Mouse (Mus musculus): Measurements from ENCODE around the gene Ccdc87. TPM values are rescaled to one million over a fixed set of nuclear protein-coding genes. Genes with fewer than 3 reads are reported as not detected.

Ccdc87 gene
- 0.43 and 0.49 TPM in 2 replicates for polyA plus RNA-seq (2015; fragmentation: Nextera tagmentation; extraction: Ambion mirVana)

DNA sequence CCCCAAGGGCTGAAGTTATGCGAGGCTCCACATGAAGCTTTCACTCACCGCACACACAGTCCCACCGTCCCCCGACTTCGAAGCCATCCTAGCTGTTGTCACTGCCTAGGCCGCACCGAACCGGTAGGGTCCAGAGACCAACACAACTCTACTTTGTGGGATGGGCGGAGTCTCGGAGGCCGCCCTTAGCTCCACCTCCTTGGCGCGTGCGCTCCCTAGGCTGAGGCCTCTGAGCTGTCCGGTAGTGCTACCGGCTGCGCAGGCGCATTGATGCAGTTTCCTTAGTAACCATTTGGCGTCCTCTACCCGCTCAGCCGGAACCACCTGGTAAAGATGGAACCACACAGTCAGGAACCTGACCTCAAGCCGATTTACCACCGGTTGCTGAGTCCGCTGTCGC lies at the start of gene Ccdc87, which contains the start of gene Ccs:
Gene Ccdc87 (plus strand): TSS at position 218 of the 400 bp plus-strand sequence.
Gene Ccs (minus strand): TSS at position 184 of the 400 bp plus-strand sequence.
- peaks cover 35% of the 10 kb centered on the region for H3K27me3 ChIP-seq
- H3K9me3 ChIP-seq: no peaks in the 10 kb centered on the region
- H3K9ac ChIP-seq: peak within 1 kb of the TSS; percentile 77
- peaks cover 21% of the 10 kb centered on the region for H3K4me1 ChIP-seq (replicated peaks)
- H3K27ac ChIP-seq: no peak within 1 kb of the TSS
- H3K4me3 ChIP-seq: peak within 1 kb of the TSS; percentile 62
- H3K4me2 ChIP-seq: peak within 1 kb of the TSS; percentile 98
- H3K36me3 ChIP-seq: peaks cover under 1% of the 10 kb centered on the region; the same call in 1 of the 2 replicates
- WGBS: under 1% methylated on average over 25 of the region's 25 CpGs
- peak; percentile 98 for ATAC-seq (ENCODE audit: low FRiP score)

DNA sequence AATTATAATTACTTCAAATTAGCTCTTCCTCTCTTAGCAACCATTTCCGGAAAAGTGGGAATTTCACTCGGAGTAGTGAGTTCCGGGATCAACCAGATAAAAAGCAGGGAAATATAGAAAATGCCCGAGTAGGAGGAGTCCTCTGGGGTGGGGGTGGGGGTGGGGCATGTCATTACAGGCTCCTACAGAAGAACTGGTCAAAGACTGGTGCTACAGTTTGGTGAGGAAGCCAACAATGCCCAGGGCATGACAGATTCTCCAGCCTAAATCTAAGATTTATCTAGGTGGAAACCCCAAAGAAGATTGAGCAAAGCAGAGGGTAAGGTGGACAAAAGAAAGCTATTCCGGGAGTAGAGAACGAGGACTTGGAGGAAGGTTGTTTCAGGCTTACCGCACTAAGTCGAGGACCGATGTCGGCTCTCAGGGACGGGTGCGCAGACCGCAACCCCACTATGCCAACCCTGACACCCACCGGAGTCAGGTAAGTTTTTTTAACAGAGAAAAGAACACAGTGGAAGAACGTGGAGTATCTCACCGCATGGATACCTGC lies 45.8 kb upstream of the Ccdc87 start:
- H3K36me3 ChIP-seq: peaks cover 26% of the 10 kb centered on the region
- H3K9me3 ChIP-seq: no peaks in the 10 kb centered on the region
- ATAC-seq (ENCODE audit: low FRiP score): peak; percentile 49
- peak overlapping the region; percentile 89 for H3K27ac ChIP-seq
- peak overlapping the region; percentile 93 for H3K4me2 ChIP-seq
- H3K9ac ChIP-seq: peak overlapping the region; percentile 83
- peaks cover 51% of the 10 kb centered on the region for H3K4me1 ChIP-seq (replicated peaks)
- 3% methylated on average over 16 of the region's 16 CpGs for WGBS
- peak overlapping the region; percentile 77 for H3K4me3 ChIP-seq
- H3K27me3 ChIP-seq: no peaks in the 10 kb centered on the region

DNA sequence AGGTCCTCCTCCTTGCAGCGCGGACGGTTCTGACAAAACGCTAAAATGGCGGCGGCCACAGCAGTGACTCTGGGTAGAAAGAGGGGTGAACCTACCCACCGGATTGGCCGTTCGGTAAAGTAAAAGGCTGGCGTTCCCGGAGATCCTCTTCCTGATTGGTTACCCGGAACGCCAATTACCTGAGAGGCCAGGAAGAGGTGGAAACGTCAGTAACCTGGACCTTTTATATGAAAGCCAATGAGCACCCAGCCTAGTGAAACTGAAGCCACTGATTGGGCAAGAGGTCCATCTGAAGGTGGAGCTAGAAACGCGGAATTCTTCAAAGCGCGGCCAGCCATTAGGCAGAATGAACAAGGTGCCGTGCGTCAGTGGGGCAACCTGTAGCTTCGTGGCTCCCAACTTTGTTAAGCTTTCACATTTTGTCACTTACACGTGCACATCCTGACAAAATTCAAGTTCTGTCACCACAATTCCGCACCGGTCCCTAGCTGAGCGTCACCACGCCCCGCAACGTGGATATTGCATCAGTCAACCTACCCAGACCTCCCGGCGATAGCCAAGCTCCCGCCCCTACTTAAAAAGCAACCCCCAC lies 45.2 kb upstream of the Ccdc87 start, which contains the start of gene Rbm4:
Gene Rbm4 (minus strand): TSS at position 71 of the 592 bp plus-strand sequence.
- Histone ChIP-seq H3K4me3 (peak within 1 kb of the TSS; percentile 77), H3K9me3 (no peaks in the 10 kb centered on the region), H3K4me2 (peak within 1 kb of the TSS; percentile 93), H3K9ac (peak within 1 kb of the TSS; percentile 83), H3K36me3 (peaks cover 28% of the 10 kb centered on the region), H3K4me1 (replicated peaks) (peaks cover 46% of the 10 kb centered on the region), H3K27me3 (no peaks in the 10 kb centered on the region), H3K27ac (peak within 1 kb of the TSS; percentile 89)
- peak; percentile 99 for ATAC-seq (ENCODE audit: low FRiP score)
- WGBS: under 1% methylated on average over 31 of the region's 31 CpGs

DNA sequence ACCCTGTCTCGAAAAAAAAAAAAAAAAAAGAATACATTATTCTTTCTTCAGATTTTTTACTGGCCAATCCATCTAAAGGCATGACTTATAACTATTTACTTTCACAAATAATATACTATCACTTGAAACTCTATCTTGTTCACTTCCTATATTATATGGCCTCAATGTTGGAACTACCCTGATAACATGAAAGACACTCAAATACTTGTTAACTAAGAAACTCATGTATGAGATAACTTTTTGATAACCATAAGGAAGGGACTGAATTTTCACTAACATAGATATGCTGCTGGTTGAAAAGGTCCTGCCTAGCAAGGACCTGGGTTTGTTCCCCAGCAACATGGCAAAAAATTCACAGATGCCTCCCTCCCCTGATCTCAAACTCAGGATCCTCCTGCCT lies 43.2 kb upstream of the Ccdc87 start:
- 75% methylated on average over 1 of the region's 1 CpGs for WGBS
- H3K4me1 ChIP-seq (replicated peaks): peaks cover 27% of the 10 kb centered on the region
- peaks cover 38% of the 10 kb centered on the region for H3K36me3 ChIP-seq

DNA sequence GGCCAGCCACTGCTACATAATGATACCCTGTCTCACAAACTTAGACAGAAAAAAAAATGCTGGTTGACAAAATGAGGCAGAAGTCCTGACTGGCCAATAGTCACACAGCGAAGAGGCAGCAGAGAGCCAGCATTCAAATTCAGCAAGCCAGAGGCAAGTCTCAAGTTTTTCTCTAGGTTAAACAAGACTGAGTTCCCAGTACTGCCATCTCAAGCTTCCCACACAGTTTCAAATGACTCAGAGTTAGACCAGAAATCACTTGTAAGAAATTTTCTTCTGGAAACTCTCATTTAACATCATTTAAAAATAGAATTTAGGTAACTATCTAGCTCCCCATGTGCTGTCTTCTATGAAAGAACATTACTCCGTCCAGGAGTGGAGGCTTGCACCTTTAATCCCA lies 41.3 kb upstream of the Ccdc87 start:
- no peak overlapping the region for H3K9ac ChIP-seq
- 95% methylated on average over 2 of the region's 2 CpGs for WGBS
- no peak overlapping the region for H3K4me2 ChIP-seq
- H3K27me3 ChIP-seq: no peaks in the 10 kb centered on the region
- H3K4me1 ChIP-seq (replicated peaks): peaks cover 16% of the 10 kb centered on the region
- no peak overlapping the region for H3K4me3 ChIP-seq
- no peak overlapping the region for H3K27ac ChIP-seq
- H3K36me3 ChIP-seq: peaks cover 46% of the 10 kb centered on the region
- no peaks in the 10 kb centered on the region for H3K9me3 ChIP-seq
- ATAC-seq (ENCODE audit: low FRiP score): no peak

More for the DNA sequence above, 43.2 kb upstream of the Ccdc87 start:
- Histone ChIP-seq H3K27me3 (no peaks in the 10 kb centered on the region), H3K9ac (no peak overlapping the region), H3K9me3 (no peaks in the 10 kb centered on the region), H3K4me2 (no peak overlapping the region), H3K27ac (no peak overlapping the region), H3K4me3 (no peak overlapping the region)
- ATAC-seq (ENCODE audit: low FRiP score): no peak

DNA sequence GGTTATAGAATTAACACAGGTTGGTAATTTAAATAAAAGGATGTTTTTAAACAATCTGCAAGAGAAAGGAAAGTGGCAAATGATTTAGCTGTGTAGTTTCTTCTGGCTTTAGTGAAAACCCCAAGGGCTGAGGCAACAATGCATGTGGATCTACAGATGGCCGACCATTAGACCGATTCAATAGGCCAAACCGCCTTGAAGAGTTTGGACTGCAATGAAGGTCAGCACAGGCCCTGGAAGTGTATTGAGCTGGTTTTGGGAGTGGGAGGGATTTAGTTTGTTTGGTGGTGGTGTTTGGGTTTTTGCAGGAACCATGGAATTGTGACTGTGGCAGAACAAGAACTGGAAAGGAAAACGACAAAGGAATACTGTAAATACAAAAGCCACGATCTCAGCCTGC lies 40.1 kb upstream of the Ccdc87 start:
- no peak overlapping the region for H3K9ac ChIP-seq
- no peak overlapping the region for H3K4me3 ChIP-seq
- H3K27ac ChIP-seq: no peak overlapping the region
- H3K9me3 ChIP-seq: no peaks in the 10 kb centered on the region
- H3K4me1 ChIP-seq (replicated peaks): peaks cover 26% of the 10 kb centered on the region
- H3K4me2 ChIP-seq: no peak overlapping the region
- no peaks in the 10 kb centered on the region for H3K27me3 ChIP-seq
- peaks cover 56% of the 10 kb centered on the region for H3K36me3 ChIP-seq
- 94% methylated on average over 5 of the region's 5 CpGs for WGBS
- ATAC-seq (ENCODE audit: low FRiP score): no peak

DNA sequence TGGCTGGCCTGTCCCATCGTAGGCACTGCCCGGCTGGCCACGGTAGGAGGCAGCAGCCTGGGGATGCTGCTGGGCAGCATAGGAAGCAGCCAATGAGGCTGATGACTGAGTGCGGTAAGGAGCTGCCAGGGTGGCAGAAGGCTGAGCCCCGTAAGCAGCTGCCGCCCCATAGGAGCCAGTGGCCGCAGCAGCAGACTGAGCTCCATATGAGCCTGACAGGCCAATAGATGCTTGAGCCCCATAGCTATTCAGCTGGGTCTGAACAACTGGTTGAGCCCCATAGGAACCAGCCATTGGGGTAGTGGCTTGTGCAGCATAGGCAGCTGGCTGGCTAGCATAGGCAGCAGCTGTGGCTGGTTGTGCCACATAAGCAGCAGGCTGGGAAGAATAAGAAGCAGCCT lies 36.5 kb upstream of the Ccdc87 start:
- 0 out of 2 replicates have a peak, but pooled peaks have one; percentile 49 for ATAC-seq (ENCODE audit: low FRiP score)
- no peaks in the 10 kb centered on the region for H3K9me3 ChIP-seq
- H3K27ac ChIP-seq: no peak overlapping the region
- 90% methylated on average over 7 of the region's 7 CpGs for WGBS
- no peaks in the 10 kb centered on the region for H3K27me3 ChIP-seq
- no peak overlapping the region for H3K9ac ChIP-seq
- H3K4me3 ChIP-seq: no peak overlapping the region
- peaks cover 27% of the 10 kb centered on the region for H3K4me1 ChIP-seq (replicated peaks)
- H3K36me3 ChIP-seq: peaks cover 56% of the 10 kb centered on the region
- no peak overlapping the region for H3K4me2 ChIP-seq

DNA sequence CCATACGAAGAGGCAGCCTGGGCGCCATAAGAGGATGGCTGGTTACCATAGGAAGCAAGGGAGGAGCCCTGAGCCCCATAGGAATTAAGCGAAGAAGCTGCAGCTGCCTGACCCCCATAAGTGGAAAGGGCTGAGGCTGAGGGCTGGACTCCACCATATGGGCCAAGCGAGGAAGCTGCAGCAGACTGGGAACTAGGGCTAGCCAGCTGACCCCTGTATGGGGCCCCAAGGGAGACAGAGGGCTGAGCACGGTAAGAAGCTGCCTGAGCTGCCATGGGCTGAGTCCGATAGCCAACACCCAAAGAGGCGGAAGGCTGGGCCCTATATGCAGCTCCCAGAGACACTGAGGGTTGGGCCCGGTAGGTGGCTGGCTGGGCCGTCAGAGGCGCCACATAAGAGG lies 35.9 kb upstream of the Ccdc87 start:
- Histone ChIP-seq H3K9ac (peak overlapping the region; percentile 43; the same call in 1 of the 2 replicates), H3K9me3 (no peaks in the 10 kb centered on the region), H3K27me3 (no peaks in the 10 kb centered on the region), H3K27ac (no peak overlapping the region), H3K4me3 (no peak overlapping the region), H3K36me3 (peaks cover 56% of the 10 kb centered on the region), H3K4me1 (replicated peaks) (peaks cover 33% of the 10 kb centered on the region), H3K4me2 (no peak overlapping the region)
- no peak for ATAC-seq (ENCODE audit: low FRiP score)
- WGBS: 74% methylated on average over 10 of the region's 10 CpGs

DNA sequence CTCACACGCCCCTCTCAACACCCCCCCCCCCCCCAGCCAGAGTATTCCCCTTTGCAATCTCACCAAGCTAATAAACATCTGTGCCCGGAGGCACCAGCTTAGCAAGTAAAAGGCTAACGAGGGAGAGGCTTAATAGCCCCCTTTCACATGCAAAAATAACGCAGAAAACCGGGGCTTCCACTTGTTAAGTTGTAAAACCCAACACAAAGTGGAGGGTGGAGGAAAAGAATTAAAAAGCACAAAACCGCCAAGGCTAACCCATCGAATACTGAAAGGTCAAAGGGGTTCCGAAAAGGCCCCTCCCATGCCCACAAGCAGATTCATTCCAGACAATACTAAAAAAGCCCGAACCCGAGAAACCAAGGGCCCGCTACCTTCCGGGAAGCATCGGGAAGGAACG lies 28.9 kb upstream of the Ccdc87 start:
- Histone ChIP-seq H3K27ac (peak overlapping the region; percentile 95), H3K9me3 (0 out of 2 replicates have a peak, but pooled peaks cover under 1% of the 10 kb centered on the region), H3K4me2 (peak overlapping the region; percentile 96), H3K4me3 (peak overlapping the region; percentile 87), H3K9ac (peak overlapping the region; percentile 76), H3K4me1 (replicated peaks) (peaks cover 37% of the 10 kb centered on the region), H3K27me3 (no peaks in the 10 kb centered on the region), H3K36me3 (no peaks in the 10 kb centered on the region)
- WGBS: 0% methylated on average over 14 of the region's 14 CpGs
- ATAC-seq (ENCODE audit: low FRiP score): no peak

DNA sequence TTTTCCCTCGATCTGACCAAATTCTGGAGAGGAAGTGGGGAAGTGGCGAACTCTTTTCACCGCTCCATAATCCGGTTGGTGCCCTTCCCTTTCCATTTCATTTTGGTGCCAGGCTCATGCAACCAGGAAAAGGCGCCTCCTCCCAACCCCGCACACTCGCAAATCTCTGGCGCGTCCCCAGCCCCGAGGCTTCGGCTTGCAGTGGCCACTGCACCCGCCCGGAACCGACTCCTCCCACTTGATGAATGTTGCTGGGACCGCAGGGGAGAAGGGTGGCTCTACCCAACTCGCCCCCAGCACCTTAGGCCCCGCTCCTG lies 28.5 kb upstream of the Ccdc87 start:
- Histone ChIP-seq H3K9me3 (0 out of 2 replicates have a peak, but pooled peaks cover 5% of the 10 kb centered on the region), H3K4me1 (replicated peaks) (peaks cover 37% of the 10 kb centered on the region), H3K27me3 (no peaks in the 10 kb centered on the region), H3K4me2 (peak overlapping the region; percentile 96), H3K36me3 (no peaks in the 10 kb centered on the region), H3K9ac (peak overlapping the region; percentile 76), H3K27ac (peak overlapping the region; percentile 95), H3K4me3 (peak overlapping the region; percentile 87)
- ATAC-seq (ENCODE audit: low FRiP score): no peak
- WGBS: 0% methylated on average over 17 of the region's 17 CpGs

DNA sequence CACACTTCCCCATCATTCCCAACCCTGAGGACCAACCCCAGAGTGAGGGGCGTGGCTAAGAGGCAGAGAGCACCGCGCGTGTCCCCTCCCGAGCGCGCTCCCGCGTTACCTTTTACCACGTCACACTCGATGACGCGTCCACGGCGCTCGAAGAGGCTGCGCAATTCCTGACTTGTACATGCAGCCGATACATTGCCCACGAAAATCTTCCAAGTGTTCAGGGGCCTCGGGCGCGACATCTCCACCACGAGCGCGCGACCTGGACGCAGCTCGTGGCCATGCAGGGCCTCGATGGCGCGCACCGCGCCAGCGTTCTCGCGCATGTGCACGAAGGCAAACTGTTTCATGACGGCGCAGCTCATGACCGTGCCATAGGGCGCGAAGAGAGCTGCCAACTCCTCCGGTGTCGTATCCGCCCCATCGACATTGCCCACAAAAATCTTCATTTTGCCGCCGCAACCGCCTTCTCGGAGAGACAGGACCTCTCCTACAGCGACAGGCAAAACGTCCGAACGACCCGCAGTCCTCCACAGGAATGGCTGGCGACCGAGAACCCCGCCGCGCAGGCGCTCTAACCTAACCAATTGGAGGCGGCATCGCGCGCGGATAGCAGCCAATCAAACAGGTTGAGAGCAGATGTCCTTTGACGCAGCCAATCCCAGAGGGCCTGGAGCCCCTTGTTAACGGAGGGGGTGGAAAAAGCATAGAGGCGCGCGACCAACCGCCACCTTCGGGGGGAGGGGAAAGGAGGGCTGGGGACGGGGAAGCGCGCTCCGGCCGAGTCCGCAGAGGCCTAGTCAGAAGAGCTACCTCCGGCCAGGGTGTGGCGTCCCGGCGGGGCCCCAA lies 27.9 kb upstream of the Ccdc87 start, which contains the start of the genes Gm21992 and Rbm14:
Gene Gm21992 (minus strand): TSS at position 550 of the 846 bp plus-strand sequence.
Gene Rbm14 (minus strand): TSS at position 572 of the 846 bp plus-strand sequence.
- peak; percentile 99 for ATAC-seq (ENCODE audit: low FRiP score)
- WGBS: under 1% methylated on average over 82 of the region's 83 CpGs
- Histone ChIP-seq H3K9ac (peak within 1 kb of the TSS; percentile 76), H3K9me3 (0 out of 2 replicates have a peak, but pooled peaks cover 5% of the 10 kb centered on the region), H3K36me3 (no peaks in the 10 kb centered on the region), H3K27me3 (no peaks in the 10 kb centered on the region), H3K4me1 (replicated peaks) (peaks cover 37% of the 10 kb centered on the region), H3K4me2 (peak within 1 kb of the TSS; percentile 96), H3K4me3 (peak within 1 kb of the TSS; percentile 87), H3K27ac (peak within 1 kb of the TSS; percentile 95)

DNA sequence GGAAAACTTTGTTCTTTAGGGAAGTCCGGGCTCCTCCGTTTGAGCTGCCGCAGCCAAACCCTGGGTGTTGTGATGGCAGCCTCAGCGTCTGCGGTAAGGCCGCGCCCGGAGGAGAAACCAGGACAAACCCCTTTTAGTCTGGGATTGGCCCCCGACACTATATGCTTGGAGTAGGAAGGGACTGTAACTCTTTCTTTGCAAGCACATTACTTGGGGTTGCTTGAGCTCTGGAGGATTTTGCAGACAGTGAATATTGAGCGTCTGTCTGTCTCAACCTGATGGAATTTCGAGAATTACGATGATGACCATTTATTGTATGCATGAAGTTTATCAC lies 27.3 kb upstream of the Ccdc87 start:
- no peaks in the 10 kb centered on the region for H3K36me3 ChIP-seq
- peak overlapping the region; percentile 87 for H3K4me3 ChIP-seq
- H3K27me3 ChIP-seq: no peaks in the 10 kb centered on the region
- H3K4me2 ChIP-seq: peak overlapping the region; percentile 96
- 0 out of 2 replicates have a peak, but pooled peaks cover 5% of the 10 kb centered on the region for H3K9me3 ChIP-seq
- WGBS: 4% methylated on average over 12 of the region's 12 CpGs
- H3K9ac ChIP-seq: peak overlapping the region; percentile 76
- peaks cover 37% of the 10 kb centered on the region for H3K4me1 ChIP-seq (replicated peaks)
- no peak; the same call in 1 of the 2 replicates for ATAC-seq (ENCODE audit: low FRiP score)
- H3K27ac ChIP-seq: peak overlapping the region; percentile 95

Data from hindbrain, embryonic 13.5 days (tissue).